Mouse (Mus musculus) testis, adult 10 weeks (tissue): ENCODE measurements around the gene Cnfn. TPM values are rescaled to one million over a fixed set of nuclear protein-coding genes. Genes with fewer than 3 reads are reported as not detected.

Experiments
- polyA plus RNA-seq: library from polyadenylated mRNA; stranded (reverse); fragments of 350-450 nt; fragmentation: Illumina TruSeq; extraction: RNeasy Lipid Tissue Mini Kit (QIAGEN cat#74804); gene quantifications from one replicate; pipeline ENCODE4 v1.2.3, GENCODE M21; 2014; ENCODE audit warnings: low read depth, low replicate concordance

The Cnfn gene
- not detected for polyA plus RNA-seq

GRCm38 (mm10) chr7:25369058-25369749 is at the start of gene Cnfn:
Cnfn (minus strand) TSS chr7:25369724.

GRCm38 (mm10) chr7:25412833-25413441 is 43.4 kb upstream of the Cnfn start, which contains the start of gene Cxcl17:
Cxcl17 (minus strand) TSS chr7:25412886.

GRCm38 (mm10) chr7:25398610-25399009 is 29.1 kb upstream of the Cnfn start, which contains the start of gene Lipe:
Lipe (minus strand) TSS chr7:25398710.

Other genes with a start within 250 kb of the Cnfn start
- gene Pou2f2, start 190.0 kb downstream of the Cnfn start, polyA plus RNA-seq, result 3.8 TPM
- gene Dedd2, start 149.1 kb downstream of the Cnfn start, polyA plus RNA-seq, result 0.43 TPM
- gene Zfp526, start 148.3 kb downstream of the Cnfn start, polyA plus RNA-seq, result 2.7 TPM
- 10.8 TPM for gene Gsk3a, start 131.9 kb downstream of the Cnfn start, polyA plus RNA-seq
- 2.1 TPM for gene Erf, start 119.0 kb downstream of the Cnfn start, polyA plus RNA-seq
- 10.1 TPM for gene Cic, start 102.0 kb downstream of the Cnfn start, polyA plus RNA-seq
- gene Pafah1b3, start 71.7 kb downstream of the Cnfn start, polyA plus RNA-seq, result 1.5 TPM
- gene Prr19, start 68.3 kb downstream of the Cnfn start, polyA plus RNA-seq, result 2.0 TPM
- 0.10 TPM for gene Tmem145, start 63.6 kb downstream of the Cnfn start, polyA plus RNA-seq
- gene Megf8, start 52.6 kb downstream of the Cnfn start, polyA plus RNA-seq, result 0.67 TPM
- gene Lipe, start 29.0 kb upstream of the Cnfn start, polyA plus RNA-seq, result 327 TPM
- not detected for gene Cxcl17, start 43.2 kb upstream of the Cnfn start, polyA plus RNA-seq
- gene Ceacam1, start 107.9 kb upstream of the Cnfn start, polyA plus RNA-seq, result 0.53 TPM
- 39.4 TPM for gene Ceacam2, start 170.1 kb upstream of the Cnfn start, polyA plus RNA-seq
- not detected for gene Erich4, start 246.2 kb upstream of the Cnfn start, polyA plus RNA-seq
- gene Dmac2, start 249.7 kb upstream of the Cnfn start, polyA plus RNA-seq, result 19.2 TPM